Mouse (Mus musculus) forebrain, embryonic 12.5 days (tissue): ENCODE results near the gene Lrrc8d. TPM values are rescaled to one million over a fixed set of nuclear protein-coding genes. Genes with fewer than 3 reads are reported as not detected.

Experiments
- ATAC-seq: fragments of 200-750 bp; cut with Nextera tagmentation; 2 replicates; pipeline ENCODE4 v1.8.0; 2017; ENCODE audit warnings: moderate TSS enrichment; ENCODE audit not compliant: low FRiP score
- H3K27ac ChIP-seq: fragments of 300-500 bp; sonication (generic); 2 replicates; pipeline ENCODE4 v1.5.1; 2016; ENCODE audit warnings: mild to moderate bottlenecking
- H3K27me3 ChIP-seq: fragments of 300-500 bp; sonication (generic); 2 replicates; pipeline ENCODE4 v1.6.1; 2016; ENCODE audit warnings: mild to moderate bottlenecking
- H3K36me3 ChIP-seq: fragments of 300-500 bp; sonication (generic); replicated peaks from 2 replicates; pipeline ENCODE4 v1.6.1; 2016; ENCODE audit warnings: mild to moderate bottlenecking
- H3K4me1 ChIP-seq: fragments of 300-500 bp; sonication (generic); 2 replicates; pipeline ENCODE4 v1.6.1; 2016
- H3K4me2 ChIP-seq: fragments of 300-500 bp; sonication (generic); 2 replicates; pipeline ENCODE4 v1.6.1; 2016; ENCODE audit warnings: mild to moderate bottlenecking, moderate library complexity
- H3K4me3 ChIP-seq: fragments of 300-500 bp; sonication (generic); replicated peaks from 2 replicates; pipeline ENCODE4 v1.5.1; 2016; ENCODE audit warnings: mild to moderate bottlenecking
- H3K9ac ChIP-seq: fragments of 300-500 bp; sonication (generic); 2 replicates; pipeline ENCODE4 v1.6.1; 2016; ENCODE audit warnings: mild to moderate bottlenecking
- H3K9me3 ChIP-seq: fragments of 300-500 bp; sonication (generic); 2 replicates; pipeline ENCODE4 v1.6.1; 2016
- WGBS: fragments of 180-500 bp; shearing (Covaris S2); methylation state at CpG from one replicate; pipeline ENCODE4 v1.1.7; 2016; 5-methylcytosine and 5-hydroxymethylcytosine counted together
- polyA plus RNA-seq: library from polyadenylated mRNA; unstranded; fragments of >200 nt; fragmentation: Nextera tagmentation; extraction: Ambion mirVana; gene quantifications from 2 replicates; pipeline ENCODE4 v1.2.1, GENCODE M21; 2016

Gene Lrrc8d
- polyA plus RNA-seq, 1 experiment from 2014 or later: 32.7 TPM

- H3K4me2 ChIP-seq: peak overlapping the region; percentile 82
- peak overlapping the region; percentile 62 for H3K9ac ChIP-seq
- no peaks in the 10 kb centered on the region for H3K27me3 ChIP-seq
- peak; percentile 72 for ATAC-seq
- H3K4me3 ChIP-seq: peak overlapping the region; percentile 43
- peak overlapping the region; percentile 21; the same call in 1 of the 2 replicates for H3K27ac ChIP-seq
- peaks cover 23% of the 10 kb centered on the region for H3K4me1 ChIP-seq
- H3K36me3 ChIP-seq: peaks cover 20% of the 10 kb centered on the region
- 8% methylated on average over 39 of the region's 52 CpGs for WGBS
- H3K9me3 ChIP-seq: no peaks in the 10 kb centered on the region
Observed at GRCm38 (mm10) chr5:105731627-105732432, 32.1 kb downstream of the Lrrc8d start.

GRCm38 (mm10) chr5:105732433-105732891 is 32.7 kb downstream of the Lrrc8d start:
- Histone ChIP-seq H3K27ac (0 out of 2 replicates have a peak overlapping the region, but pooled peaks have one; percentile 32), H3K4me2 (peak overlapping the region; percentile 82), H3K9ac (peak overlapping the region; percentile 62), H3K4me1 (peaks cover 23% of the 10 kb centered on the region), H3K9me3 (no peaks in the 10 kb centered on the region), H3K27me3 (no peaks in the 10 kb centered on the region), H3K4me3 (peak overlapping the region; percentile 43), H3K36me3 (peaks cover 20% of the 10 kb centered on the region)
- ATAC-seq: peak; percentile 47
- WGBS: 47% methylated on average over 11 of the region's 11 CpGs

- Histone ChIP-seq H3K4me3 (no peak overlapping the region), H3K36me3 (peaks cover 20% of the 10 kb centered on the region), H3K9ac (no peak overlapping the region), H3K4me1 (peaks cover 23% of the 10 kb centered on the region), H3K9me3 (no peaks in the 10 kb centered on the region), H3K27me3 (no peaks in the 10 kb centered on the region), H3K4me2 (no peak overlapping the region), H3K27ac (no peak overlapping the region)
- WGBS: 72% methylated on average over 6 of the region's 6 CpGs
- no peak for ATAC-seq
Observed at GRCm38 (mm10) chr5:105733226-105733625, 33.5 kb downstream of the Lrrc8d start.

GRCm38 (mm10) chr5:105736365-105736764 is 36.6 kb downstream of the Lrrc8d start:
- Histone ChIP-seq H3K4me3 (no peak overlapping the region), H3K27ac (no peak overlapping the region), H3K9ac (no peak overlapping the region), H3K36me3 (peaks cover 17% of the 10 kb centered on the region; the same call in 1 of the 2 replicates), H3K9me3 (no peaks in the 10 kb centered on the region), H3K4me2 (no peak overlapping the region), H3K4me1 (peaks cover 34% of the 10 kb centered on the region), H3K27me3 (no peaks in the 10 kb centered on the region)
- ATAC-seq: no peak
- 95% methylated on average over 6 of the region's 6 CpGs for WGBS

GRCm38 (mm10) chr5:105737145-105737544 is 37.4 kb downstream of the Lrrc8d start:
- ATAC-seq: no peak
- Histone ChIP-seq H3K36me3 (peaks cover 17% of the 10 kb centered on the region; the same call in 1 of the 2 replicates), H3K27ac (no peak overlapping the region), H3K9me3 (no peaks in the 10 kb centered on the region), H3K4me1 (peaks cover 27% of the 10 kb centered on the region), H3K9ac (no peak overlapping the region), H3K27me3 (no peaks in the 10 kb centered on the region), H3K4me3 (no peak overlapping the region), H3K4me2 (no peak overlapping the region)
- 82% methylated on average over 6 of the region's 6 CpGs for WGBS

- H3K9ac ChIP-seq: no peak overlapping the region
- H3K36me3 ChIP-seq: 0 out of 2 replicates have a peak, but pooled peaks cover 8% of the 10 kb centered on the region
- H3K4me2 ChIP-seq: no peak overlapping the region
- H3K4me1 ChIP-seq: peaks cover 17% of the 10 kb centered on the region
- no peak overlapping the region for H3K4me3 ChIP-seq
- H3K27ac ChIP-seq: peak overlapping the region; percentile 66
- ATAC-seq: peak; percentile 90
- 16% methylated on average over 7 of the region's 7 CpGs for WGBS
- no peaks in the 10 kb centered on the region for H3K27me3 ChIP-seq
- H3K9me3 ChIP-seq: no peaks in the 10 kb centered on the region
Observed at GRCm38 (mm10) chr5:105740437-105740836, 40.7 kb downstream of the Lrrc8d start.

- H3K4me2 ChIP-seq: no peak overlapping the region
- 81% methylated on average over 5 of the region's 5 CpGs for WGBS
- no peaks in the 10 kb centered on the region for H3K27me3 ChIP-seq
- H3K4me3 ChIP-seq: no peak overlapping the region
- H3K9me3 ChIP-seq: no peaks in the 10 kb centered on the region
- H3K9ac ChIP-seq: no peak overlapping the region
- peaks cover 20% of the 10 kb centered on the region for H3K4me1 ChIP-seq
- ATAC-seq: no peak
- 0 out of 2 replicates have a peak, but pooled peaks cover 8% of the 10 kb centered on the region for H3K36me3 ChIP-seq
- H3K27ac ChIP-seq: no peak overlapping the region
Observed at GRCm38 (mm10) chr5:105742641-105743040, 42.9 kb downstream of the Lrrc8d start.

- Histone ChIP-seq H3K9me3 (no peaks in the 10 kb centered on the region), H3K27ac (no peak overlapping the region), H3K27me3 (no peaks in the 10 kb centered on the region), H3K4me1 (peaks cover 19% of the 10 kb centered on the region), H3K4me3 (no peak overlapping the region), H3K36me3 (0 out of 2 replicates have a peak, but pooled peaks cover 6% of the 10 kb centered on the region), H3K4me2 (no peak overlapping the region), H3K9ac (no peak overlapping the region)
- ATAC-seq: no peak
- 76% methylated on average over 11 of the region's 11 CpGs for WGBS
Observed at GRCm38 (mm10) chr5:105745324-105745723, 45.6 kb downstream of the Lrrc8d start.

GRCm38 (mm10) chr5:105745927-105746454 is 46.2 kb downstream of the Lrrc8d start:
- Histone ChIP-seq H3K9ac (no peak overlapping the region), H3K36me3 (0 out of 2 replicates have a peak, but pooled peaks cover 6% of the 10 kb centered on the region), H3K4me3 (no peak overlapping the region), H3K9me3 (no peaks in the 10 kb centered on the region), H3K27me3 (no peaks in the 10 kb centered on the region), H3K4me2 (no peak overlapping the region), H3K27ac (no peak overlapping the region), H3K4me1 (peaks cover 15% of the 10 kb centered on the region)
- 87% methylated on average over 5 of the region's 5 CpGs for WGBS
- ATAC-seq: no peak

GRCm38 (mm10) chr5:105754803-105755202 is 55.0 kb downstream of the Lrrc8d start:
- no peaks in the 10 kb centered on the region for H3K27me3 ChIP-seq
- H3K4me3 ChIP-seq: no peak overlapping the region
- ATAC-seq: no peak
- no peaks in the 10 kb centered on the region for H3K9me3 ChIP-seq
- peaks cover 3% of the 10 kb centered on the region; the same call in 1 of the 2 replicates for H3K36me3 ChIP-seq
- no peak overlapping the region for H3K27ac ChIP-seq
- no peak overlapping the region for H3K9ac ChIP-seq
- peaks cover 29% of the 10 kb centered on the region for H3K4me1 ChIP-seq
- no peak overlapping the region for H3K4me2 ChIP-seq
- WGBS: 78% methylated on average over 8 of the region's 8 CpGs

- Histone ChIP-seq H3K4me2 (no peak overlapping the region), H3K36me3 (peaks cover 3% of the 10 kb centered on the region; the same call in 1 of the 2 replicates), H3K4me1 (peaks cover 24% of the 10 kb centered on the region), H3K27ac (no peak overlapping the region), H3K9ac (no peak overlapping the region), H3K4me3 (no peak overlapping the region), H3K27me3 (no peaks in the 10 kb centered on the region), H3K9me3 (no peaks in the 10 kb centered on the region)
- no peak for ATAC-seq
- WGBS: 87% methylated on average over 6 of the region's 6 CpGs
Observed at GRCm38 (mm10) chr5:105755491-105755890, 55.7 kb downstream of the Lrrc8d start.

- no peak for ATAC-seq
- Histone ChIP-seq H3K4me1 (peaks cover 40% of the 10 kb centered on the region), H3K4me3 (no peak overlapping the region), H3K4me2 (no peak overlapping the region), H3K36me3 (peaks cover 3% of the 10 kb centered on the region; the same call in 1 of the 2 replicates), H3K9me3 (no peaks in the 10 kb centered on the region), H3K27ac (no peak overlapping the region), H3K27me3 (no peaks in the 10 kb centered on the region), H3K9ac (no peak overlapping the region)
- 90% methylated on average over 17 of the region's 17 CpGs for WGBS
Observed at GRCm38 (mm10) chr5:105757978-105758377, 58.2 kb downstream of the Lrrc8d start.
